Mouse (Mus musculus): ENCODE results near the gene Gm9508.
"Not testable (repeated sequence)": the region's sequence is repeated elsewhere in the genome, so short reads cannot be mapped to it uniquely, and the experiment has no call there.

Gm9508 gene

GRCm38 (mm10) chr10:77697133-77697532, at the start of gene Gm9508:
Gene Gm9508 (minus strand): TSS chr10:77697233.
- no peak for DNase-seq

GRCm38 (mm10) chr10:77741924-77742688, 45.1 kb upstream of the Gm9508 start, which contains the start of gene Gm18596:
Gene Gm18596 (minus strand): TSS chr10:77742638.
- DNase-seq: not testable (repeated sequence)

- no peak for DNase-seq
Measured at GRCm38 (mm10) chr10:77738929-77739328, 41.9 kb upstream of the Gm9508 start.

DNA sequence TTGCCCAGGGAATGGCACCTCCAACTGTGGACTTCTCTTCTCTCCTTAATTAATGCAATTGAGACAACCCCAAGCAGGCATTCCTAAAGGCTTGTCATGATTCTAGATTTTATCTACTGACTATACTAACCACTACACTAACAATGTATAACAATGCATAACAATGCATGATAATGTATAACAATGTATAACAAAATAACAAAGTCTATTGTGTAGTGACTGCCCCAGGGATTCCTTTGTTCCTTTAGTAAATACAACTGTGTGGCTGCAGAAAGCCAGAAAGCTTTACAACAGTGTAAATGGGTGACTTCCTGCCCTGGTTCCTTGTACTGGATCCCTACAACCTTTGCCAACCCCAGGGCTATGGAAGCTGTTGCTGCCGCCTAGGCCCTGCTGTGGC, 38.9 kb upstream of the Gm9508 start:
- DNase-seq: no peak

GRCm38 (mm10) chr10:77729241-77729640, 32.2 kb upstream of the Gm9508 start:
- no peak for DNase-seq

- DNase-seq: no peak
Measured at GRCm38 (mm10) chr10:77728280-77728679, 31.2 kb upstream of the Gm9508 start.

DNA sequence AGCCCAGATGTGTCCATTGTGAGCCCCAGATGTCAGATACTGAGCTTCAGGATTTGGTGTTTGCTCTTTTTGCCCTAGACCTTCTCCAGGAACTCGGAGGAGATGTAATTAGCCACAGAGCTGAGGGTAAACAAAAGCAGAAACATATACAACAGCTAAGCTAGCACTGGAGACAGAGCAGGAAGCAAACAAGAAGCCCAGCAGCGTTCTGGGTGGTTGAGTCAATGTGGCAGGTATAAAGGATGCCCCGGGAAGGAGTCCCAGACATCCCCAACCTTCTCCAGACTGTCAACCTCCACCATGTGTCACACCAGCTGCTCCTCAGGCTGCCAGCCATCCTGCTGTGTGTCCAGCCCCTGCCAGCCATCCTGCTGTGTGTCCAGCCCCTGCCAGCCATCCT, 29.2 kb upstream of the Gm9508 start, which contains the start of gene Gm10100:
Gm10100 (plus strand) TSS at position 301 of the 400 bp plus-strand sequence.
- no peak for DNase-seq

DNA sequence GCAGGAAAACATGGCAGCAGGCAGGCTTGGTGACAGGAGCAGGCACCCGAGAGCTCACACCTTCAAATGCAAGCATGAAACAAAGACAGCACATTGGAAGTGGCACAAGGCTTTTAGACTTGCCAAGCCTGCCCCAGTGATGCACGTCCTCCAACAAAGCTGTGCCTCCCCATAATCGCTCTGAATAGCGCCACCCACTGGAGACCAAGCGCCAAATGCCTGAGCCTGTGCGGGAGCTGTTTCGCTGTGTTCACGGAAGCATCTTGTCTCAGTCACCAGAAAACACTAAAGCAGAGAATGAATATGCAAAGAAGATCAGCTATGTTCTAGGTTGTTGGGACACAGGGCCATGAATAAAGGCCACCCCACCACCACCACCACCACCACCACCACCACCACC, 27.8 kb upstream of the Gm9508 start:
- no peak for DNase-seq

- DNase-seq: not testable (repeated sequence)
Measured at GRCm38 (mm10) chr10:77720299-77720698, 23.3 kb upstream of the Gm9508 start, which contains the start of gene Krtap12-1. Gene Krtap12-1 (plus strand): TSS chr10:77720599.

DNA sequence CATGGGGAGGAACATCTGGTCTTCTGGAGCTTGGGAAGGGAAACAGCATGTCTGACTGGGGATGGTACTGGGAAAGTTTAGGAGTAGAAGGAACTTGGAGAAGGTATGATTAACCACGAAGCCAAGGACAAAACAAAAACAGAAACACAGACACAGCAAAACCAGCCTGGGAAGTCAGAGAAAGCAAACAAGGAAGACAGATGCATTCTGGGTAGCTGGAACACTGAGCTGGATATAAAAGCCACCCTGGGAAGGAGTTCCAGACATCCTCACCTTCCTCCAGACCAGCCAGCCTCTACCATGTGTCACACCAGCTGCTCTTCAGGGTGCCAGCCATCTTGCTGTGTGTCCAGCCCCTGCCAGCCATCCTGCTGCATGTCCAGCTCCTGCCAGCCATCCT, 18.5 kb upstream of the Gm9508 start, which contains the start of gene Gm10142:
Gm10142 (plus strand) TSS at position 301 of the 400 bp plus-strand sequence.
- DNase-seq: no peak

GRCm38 (mm10) chr10:77713734-77714133, 16.7 kb upstream of the Gm9508 start:
- no peak for DNase-seq

DNA sequence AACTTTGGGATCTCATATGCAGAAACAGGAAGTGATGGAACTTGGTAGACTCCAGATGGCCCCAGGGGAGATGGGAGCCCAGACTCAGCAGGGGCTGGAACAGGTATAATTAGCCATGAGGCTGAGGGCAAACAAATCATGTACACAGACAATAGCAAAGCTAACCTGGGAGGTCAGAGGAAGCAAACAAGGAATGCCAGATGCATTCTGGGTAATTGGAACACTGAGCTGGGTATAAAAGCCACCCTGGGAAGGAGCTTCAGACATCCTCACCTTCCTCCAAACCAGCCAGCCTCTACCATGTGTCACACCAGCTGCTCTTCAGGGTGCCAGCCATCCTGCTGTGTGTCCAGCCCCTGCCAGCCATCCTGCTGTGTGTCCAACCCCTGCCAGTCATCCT, 14.1 kb upstream of the Gm9508 start, which contains the start of gene Gm10024:
Gm10024 (plus strand) TSS at position 301 of the 400 bp plus-strand sequence.
- DNase-seq: not testable (repeated sequence)

DNA sequence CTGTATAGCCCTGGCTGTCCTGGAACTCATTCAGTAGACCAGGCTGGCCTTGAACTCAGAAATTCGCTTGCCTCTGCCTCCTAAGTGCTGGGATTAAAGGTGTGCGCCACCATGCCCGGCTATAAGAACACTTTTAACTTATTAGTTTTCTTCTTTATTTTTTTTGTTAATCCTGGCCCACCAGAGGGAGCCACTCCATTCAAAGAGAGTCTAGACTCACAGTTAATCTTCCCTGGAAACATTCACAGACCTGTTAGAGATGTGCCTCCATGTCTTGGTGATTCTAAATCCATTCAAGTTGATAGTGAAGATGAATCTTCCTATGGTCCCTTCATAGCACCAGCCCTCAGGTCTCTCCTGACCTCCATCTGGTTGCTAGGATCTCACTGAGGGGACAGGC, 12.8 kb upstream of the Gm9508 start:
- DNase-seq: no peak

DNA sequence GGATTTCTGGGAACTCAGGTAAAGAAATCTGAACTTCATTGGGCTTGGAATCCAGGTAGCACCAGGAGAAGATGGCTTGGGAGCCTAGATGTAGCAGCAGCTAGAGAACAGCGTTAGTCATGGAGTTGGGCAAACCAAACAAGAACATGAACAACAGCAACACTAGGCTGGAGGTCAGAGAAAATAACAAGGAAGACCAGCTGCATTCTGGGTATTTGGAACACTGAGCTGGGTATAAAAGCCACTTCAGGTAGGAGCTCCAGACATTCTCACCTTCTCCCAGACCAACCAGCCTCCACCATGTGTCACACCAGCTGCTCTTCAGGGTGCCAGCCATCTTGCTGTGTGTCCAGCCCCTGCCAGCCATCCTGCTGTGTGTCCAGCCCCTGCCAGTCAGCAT, 9.3 kb upstream of the Gm9508 start, which contains the start of gene Gm10272:
Gm10272 (plus strand) TSS at position 301 of the 400 bp plus-strand sequence.
- DNase-seq: no peak

- not testable (repeated sequence) for DNase-seq
Measured at GRCm38 (mm10) chr10:77690356-77690807, 6.7 kb downstream of the Gm9508 start, which contains the start of gene Gm19402. Gene Gm19402 (minus strand): TSS chr10:77690757.

DNA sequence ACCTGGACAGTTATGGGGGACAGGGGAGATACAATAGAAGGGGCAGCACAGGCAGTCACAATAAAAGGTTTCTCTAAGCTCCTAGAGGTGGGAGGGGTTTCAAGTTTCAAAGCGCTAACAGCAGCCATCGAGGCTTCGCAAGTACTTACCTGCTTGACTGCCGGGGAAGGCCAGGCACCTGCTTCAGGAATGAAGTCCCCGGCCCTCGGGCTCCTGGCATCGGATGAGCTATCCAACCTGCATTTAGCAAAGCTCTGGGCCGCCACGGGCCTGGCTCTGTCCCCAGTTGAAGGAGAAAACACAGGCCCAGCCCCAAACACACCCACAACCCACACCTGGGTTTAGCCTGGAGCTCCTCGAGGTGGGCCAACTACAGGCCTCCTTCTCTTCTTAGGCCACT, 10.0 kb downstream of the Gm9508 start:
- DNase-seq: no peak

DNA sequence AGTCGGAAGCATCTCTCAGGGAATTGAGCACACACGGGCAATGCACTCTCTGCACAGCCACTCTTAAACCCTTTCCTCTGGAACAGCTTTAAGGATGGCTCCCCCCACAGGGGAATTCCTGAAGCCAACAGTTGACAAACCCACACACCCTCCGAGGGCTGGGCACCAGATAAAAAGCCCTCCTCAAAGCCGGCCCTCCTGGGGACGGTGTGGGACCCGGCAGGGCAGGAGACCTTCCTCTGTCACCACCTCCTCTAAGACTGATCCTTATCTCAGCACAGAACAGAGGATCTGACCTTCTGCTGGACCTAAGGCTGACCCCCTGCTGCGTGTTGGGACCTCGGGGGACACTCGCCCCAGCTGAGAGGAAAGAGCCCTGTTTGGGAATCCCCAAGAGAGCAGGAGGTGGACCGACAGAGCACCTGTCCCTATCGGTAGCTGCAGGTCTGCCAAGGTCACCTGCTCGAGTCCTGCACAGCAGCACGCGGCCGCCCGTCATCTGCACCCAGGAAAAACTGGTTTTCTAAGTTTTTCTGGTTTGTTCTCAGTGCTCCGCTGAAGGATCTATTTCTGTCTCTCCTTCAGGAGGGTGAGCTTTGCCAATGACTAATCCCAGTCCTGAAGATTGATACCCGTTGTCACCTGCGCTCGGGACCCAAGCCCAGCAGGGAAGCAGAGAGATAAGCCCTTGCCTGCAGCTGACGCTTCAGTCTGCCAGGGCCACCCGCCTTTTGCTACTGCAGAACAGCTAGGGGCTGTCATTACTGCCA, 11.0 kb downstream of the Gm9508 start, which contains the start of gene Tspear:
Tspear (plus strand) TSS at position 675 of the 770 bp plus-strand sequence.
- no peak for DNase-seq

GRCm38 (mm10) chr10:77684181-77684580, 12.9 kb downstream of the Gm9508 start:
- no peak for DNase-seq

- DNase-seq: no peak
Measured at GRCm38 (mm10) chr10:77682994-77683393, 14.0 kb downstream of the Gm9508 start.

DNA sequence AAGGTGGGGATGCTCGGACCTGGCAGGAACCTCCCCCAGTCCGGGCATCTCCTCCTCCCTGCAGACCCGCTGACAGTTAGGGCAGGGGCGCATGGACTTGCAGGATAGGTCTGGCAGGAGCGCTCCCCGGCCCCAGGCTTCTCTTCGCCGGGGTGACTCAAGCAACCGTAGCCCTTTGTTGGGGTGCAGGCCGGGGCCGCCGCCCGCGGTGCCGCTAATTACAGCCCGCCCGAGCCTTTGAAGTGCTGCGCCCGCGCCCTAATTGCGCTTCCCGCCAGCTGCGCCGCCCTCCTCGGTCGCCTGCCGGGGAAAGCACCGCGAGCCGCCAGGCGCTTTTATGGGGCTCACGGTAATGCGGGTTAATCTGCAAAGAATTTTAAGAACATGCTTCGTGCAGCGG, 19.5 kb downstream of the Gm9508 start:
- no peak for DNase-seq

DNA sequence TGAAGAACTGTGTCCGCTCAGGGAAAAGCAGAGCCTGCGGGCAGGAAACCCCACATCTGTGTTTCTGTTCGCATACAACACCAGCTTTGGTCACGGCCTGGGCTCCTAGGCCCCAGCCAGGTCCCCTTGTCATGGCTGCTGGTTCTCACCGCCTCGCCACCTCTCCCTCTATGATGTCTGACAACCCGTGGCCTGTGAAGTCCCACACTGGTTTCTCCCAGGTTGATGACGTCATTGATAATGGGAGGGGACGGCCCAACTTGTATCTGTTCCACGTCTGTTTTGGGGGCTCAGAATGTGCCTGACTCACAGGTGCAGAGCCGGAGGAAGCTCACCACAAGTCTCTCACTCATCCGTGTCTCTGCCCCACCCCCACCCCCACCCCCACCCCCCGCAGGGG, 23.3 kb downstream of the Gm9508 start:
- no peak for DNase-seq

DNA sequence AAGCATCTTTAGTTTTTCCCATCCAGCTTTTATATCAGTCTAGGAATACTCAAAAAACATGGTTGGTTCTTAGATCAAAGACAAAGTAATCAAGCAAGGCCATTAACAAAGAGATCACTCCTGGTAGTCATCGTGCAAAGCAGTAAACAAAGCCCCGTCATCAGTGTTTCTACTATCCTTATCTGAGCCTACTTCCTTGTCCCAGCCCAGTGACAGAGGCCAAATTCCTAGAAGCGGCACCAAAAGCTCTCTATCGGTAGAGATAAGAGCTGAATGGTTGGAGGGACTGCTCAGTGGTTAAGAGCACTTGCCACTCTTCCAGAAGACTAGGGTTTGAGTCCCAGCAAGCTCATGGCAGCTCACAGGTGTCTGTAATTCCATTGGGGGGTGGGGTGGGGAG, 25.5 kb downstream of the Gm9508 start:
- no peak for DNase-seq

DNA sequence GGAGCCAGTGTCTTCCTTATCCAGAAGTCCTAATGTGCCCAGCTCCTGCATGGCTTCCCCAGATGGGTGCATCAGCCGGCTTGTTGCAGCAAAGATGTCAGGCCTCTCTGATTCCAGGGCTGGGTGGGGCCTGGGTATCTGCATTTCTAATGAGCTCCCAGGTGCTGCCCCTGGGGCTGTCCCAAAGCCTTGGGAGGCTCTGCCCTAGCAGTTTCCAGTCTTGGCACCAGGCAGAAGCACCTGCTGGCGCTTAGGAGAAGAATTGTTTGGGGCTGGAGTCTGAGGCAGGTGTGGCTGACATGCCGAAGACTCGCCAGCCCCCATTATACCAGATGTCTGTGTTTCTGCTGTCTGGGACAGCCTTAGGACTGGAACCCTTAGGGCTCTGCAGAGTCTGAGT, 26.3 kb downstream of the Gm9508 start:
- no peak for DNase-seq
